ENCODE assay signal across 30 mouse cellular contexts in the genomic region with DNA sequence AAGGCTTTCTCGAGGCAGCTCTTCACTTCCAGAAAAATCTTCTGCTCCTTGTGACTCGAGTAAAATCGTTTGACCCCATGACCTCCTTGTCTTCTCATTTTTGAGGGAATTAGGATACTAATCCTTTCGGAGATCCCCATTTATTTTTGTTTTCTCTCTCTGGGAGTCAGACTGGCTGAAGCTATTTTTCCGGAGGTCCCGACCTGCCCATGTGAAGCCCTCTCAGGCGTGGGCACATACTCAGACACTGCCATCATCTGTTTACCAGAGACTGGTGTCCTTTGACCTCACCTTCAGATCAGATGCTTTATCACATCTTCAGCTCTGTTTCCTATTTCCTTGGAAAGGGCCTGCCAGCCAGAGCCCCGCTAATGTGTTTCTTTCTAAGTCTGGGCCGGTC.
DNase-seq lines count a peak whose midpoint lies in the region; ATAC-seq lines count a peak whose summit lies in the region.
"Had no signal": no experiment of that assay in that cellular context is flagged by ENCODE, and none has a peak within 500 bp of the region (broad histone marks: within the 10 kb centered on the region; RNA-seq: fewer than 3 reads in every experiment).

No protein-coding gene starts in this region.

- no peak overlapping the region for H3K9ac ChIP-seq in midbrain, embryonic 14.5 days (replicated peaks; ENCODE audit: low read length)
- H3K9ac ChIP-seq: embryonic facial prominence, embryonic 13.5 days; forebrain, postnatal 0 days; heart, embryonic 12.5 days; hindbrain, embryonic 15.5 days; limb, embryonic 15.5 days; liver, embryonic 13.5 days; midbrain, embryonic 12.5 days had no signal

- 45% methylated on average over 9 of the region's 9 CpGs for whole genome bisulfite sequencing in midbrain, embryonic 10.5 days
- WGBS in midbrain, embryonic 14.5 days = 55% methylated on average over 9 of the region's 9 CpGs

- H3K4me2 ChIP-seq in midbrain, embryonic 14.5 days (ENCODE audit: low read length) = no peak overlapping the region
- H3K4me2 ChIP-seq: embryonic facial prominence, embryonic 13.5 days; heart, embryonic 12.5 days; hindbrain, embryonic 15.5 days; limb, embryonic 15.5 days; liver, embryonic 13.5 days; midbrain, embryonic 12.5 days had no signal

- DNase-seq in kidney, adult 11 months = peak; percentile 1
- DNase-seq in kidney, postnatal 4 days = no peak
- DNase-seq in midbrain, embryonic 10.5 days (ENCODE audit: low spot score) = peak; percentile 16
- DNase-seq in midbrain, embryonic 14.5 days = no peak
- DNase-seq in embryo, embryonic 11 days = peak; percentile 35
- DNase-seq in yolk sac, embryonic 10.5 days (ENCODE audit: low spot score) = peak; percentile 32
- DNase-seq in ovary, postnatal 10 days (ENCODE audit: low spot score) = no peak
- DNase-seq: adrenal gland, postnatal 25 days; cerebellum, adult 11-12 months; cerebellum, adult 9-11 months; forebrain, postnatal 0 days; gastrocnemius, postnatal 14 days; heart, adult 11 months; heart, postnatal 4 days; kidney, adult 18-20 months; kidney, postnatal 36 days; liver, embryonic 13.5 days; lung, adult 18-20 months; lung, postnatal 10 days; right cerebral cortex, adult 18-20 months; spleen, adult 18-20 months; thymus, postnatal 14 days had no signal

- no peak overlapping the region for H3K4me3 ChIP-seq in midbrain, embryonic 10.5 days
- no peak overlapping the region for H3K4me3 ChIP-seq in midbrain, embryonic 14.5 days (replicated peaks; ENCODE audit: low read depth, low read length)
- H3K4me3 ChIP-seq: embryonic facial prominence, embryonic 13.5 days; heart, embryonic 12.5 days; hindbrain, embryonic 15.5 days; limb, embryonic 10.5 days; limb, embryonic 15.5 days; liver, embryonic 13.5 days; midbrain, embryonic 12.5 days had no signal

- no peak for ATAC-seq in midbrain, embryonic 14.5 days (ENCODE audit: low FRiP score, low TSS enrichment)
- ATAC-seq: CD4-positive, CD25-positive, alpha-beta regulatory T cell, adult 4 months; forebrain, postnatal 0 days; inflammation-experienced regulatory T-cells, adult 6 months had no signal

- no peaks in the 10 kb centered on the region for H3K36me3 ChIP-seq in midbrain, embryonic 10.5 days
- H3K36me3 ChIP-seq in midbrain, embryonic 14.5 days (ENCODE audit: control insufficient read depth, insufficient read depth, low read length) = no peaks in the 10 kb centered on the region
- H3K36me3 ChIP-seq: embryonic facial prominence, embryonic 13.5 days; heart, embryonic 12.5 days; hindbrain, embryonic 15.5 days; limb, embryonic 10.5 days; limb, embryonic 15.5 days; liver, embryonic 13.5 days; midbrain, embryonic 12.5 days had no signal

- 0 out of 2 replicates have a peak overlapping the region, but pooled peaks have one; percentile 17 for H3K27ac ChIP-seq in midbrain, embryonic 10.5 days (replicated peaks)
- no peak overlapping the region for H3K27ac ChIP-seq in midbrain, embryonic 14.5 days (replicated peaks; ENCODE audit: low read depth, low read length)
- H3K27ac ChIP-seq: embryonic facial prominence, embryonic 13.5 days; hindbrain, embryonic 15.5 days; limb, embryonic 10.5 days; limb, embryonic 15.5 days; liver, embryonic 13.5 days; midbrain, embryonic 12.5 days had no signal

- no peaks in the 10 kb centered on the region for H3K9me3 ChIP-seq in midbrain, embryonic 10.5 days (replicated peaks)
- no peaks in the 10 kb centered on the region for H3K9me3 ChIP-seq in midbrain, embryonic 14.5 days (ENCODE audit: control insufficient read depth, low read length)
- H3K9me3 ChIP-seq: embryonic facial prominence, embryonic 13.5 days; heart, embryonic 12.5 days; hindbrain, embryonic 15.5 days; limb, embryonic 10.5 days; limb, embryonic 15.5 days; liver, embryonic 13.5 days; midbrain, embryonic 12.5 days had no signal

- H3K4me1 ChIP-seq in midbrain, embryonic 10.5 days = peaks cover 19% of the 10 kb centered on the region
- no peaks in the 10 kb centered on the region for H3K4me1 ChIP-seq in midbrain, embryonic 14.5 days (ENCODE audit: control insufficient read depth, insufficient read depth, low read length)
- H3K4me1 ChIP-seq: embryonic facial prominence, embryonic 13.5 days; hindbrain, embryonic 15.5 days; limb, embryonic 15.5 days; liver, embryonic 13.5 days; midbrain, embryonic 12.5 days had no signal

- H3K27me3 ChIP-seq in midbrain, embryonic 10.5 days (ENCODE audit: low read depth, poor library complexity, severe bottlenecking) = no peaks in the 10 kb centered on the region
- H3K27me3 ChIP-seq in midbrain, embryonic 14.5 days (ENCODE audit: control insufficient read depth, insufficient read depth, low read length) = no peaks in the 10 kb centered on the region
- H3K27me3 ChIP-seq: embryonic facial prominence, embryonic 13.5 days; heart, embryonic 12.5 days; hindbrain, embryonic 15.5 days; limb, embryonic 15.5 days; liver, embryonic 13.5 days; midbrain, embryonic 12.5 days had no signal

Comparison
In these comparisons a context has a peak if more than half of its experiments do, and no peak if none do; other contexts are left out.
1. DNase-seq: peak in kidney, adult 11 months (single experiment), midbrain, embryonic 10.5 days (single experiment), embryo, embryonic 11 days (single experiment) and yolk sac, embryonic 10.5 days (single experiment); none in kidney, postnatal 4 days (0 of 2), midbrain, embryonic 14.5 days (single experiment) and ovary, postnatal 10 days (single experiment).